Mouse (Mus musculus) E14TG2a.4 (cell line): ENCODE data around the gene Gm20388.

ENCODE experiments used
- H3K27me3 ChIP-seq: 2 replicates; pipeline ENCODE4 v1.6.1; 2014; ENCODE audit warnings: low read length, control low read depth; ENCODE audit not compliant: insufficient read depth
- H3K36me3 ChIP-seq: 2 replicates; pipeline ENCODE4 v1.6.1; 2014; ENCODE audit warnings: low read length, control low read depth; ENCODE audit not compliant: insufficient read depth
- H3K4me1 ChIP-seq: replicated peaks from 2 replicates; pipeline ENCODE4 v1.6.1; 2014; ENCODE audit warnings: low read depth, low read length, control low read depth
- H3K4me3 ChIP-seq: replicated peaks from 2 replicates; pipeline ENCODE4 v1.5.1; 2014; ENCODE audit warnings: mild to moderate bottlenecking, low read length
- H3K9me3 ChIP-seq: 2 replicates; pipeline ENCODE4 v1.6.1; 2014; ENCODE audit warnings: low read length, control low read depth
- CTCF ChIP-seq: conservative IDR thresholded peaks from 2 replicates; pipeline ENCODE4 v1.5.1; 2014; ENCODE audit warnings: low read length
- NANOG ChIP-seq: IDR thresholded peaks from 2 replicates; pipeline ENCODE4 v1.6.1; 2014; ENCODE audit warnings: borderline replicate concordance, low read length, mixed read lengths
- POU5F1 ChIP-seq: IDR thresholded peaks from 2 replicates; pipeline ENCODE4 v1.6.1; 2014; ENCODE audit warnings: low read length, borderline replicate concordance

The Gm20388 gene

GRCm38 (mm10) chr8:120737166-120737565, 826.5 kb downstream of the Gm20388 start:
- peaks cover 92% of the 10 kb centered on the region for H3K27me3 ChIP-seq
- no peaks in the 10 kb centered on the region for H3K36me3 ChIP-seq
- H3K4me1 ChIP-seq, result peaks cover 25% of the 10 kb centered on the region
- TF ChIP-seq POU5F1 (no peak), NANOG (no peak), CTCF (no peak)
- 0 out of 2 replicates have a peak overlapping the region, but pooled peaks have one; percentile 79 for H3K4me3 ChIP-seq
- H3K9me3 ChIP-seq, result no peaks in the 10 kb centered on the region

- Histone ChIP-seq H3K27me3 (peaks cover 94% of the 10 kb centered on the region), H3K36me3 (no peaks in the 10 kb centered on the region), H3K4me3 (no peak overlapping the region), H3K9me3 (no peaks in the 10 kb centered on the region), H3K4me1 (peaks cover 28% of the 10 kb centered on the region)
- no peak for TF ChIP-seq NANOG
- TF ChIP-seq POU5F1, result no peak
- no peak for TF ChIP-seq CTCF
Observed at GRCm38 (mm10) chr8:120738771-120739170, 828.1 kb downstream of the Gm20388 start.

GRCm38 (mm10) chr8:120739526-120739925, 828.9 kb downstream of the Gm20388 start:
- peaks cover 35% of the 10 kb centered on the region for H3K4me1 ChIP-seq
- H3K27me3 ChIP-seq, result peaks cover 93% of the 10 kb centered on the region
- H3K4me3 ChIP-seq, result no peak overlapping the region
- no peaks in the 10 kb centered on the region for H3K36me3 ChIP-seq
- H3K9me3 ChIP-seq, result no peaks in the 10 kb centered on the region
- TF ChIP-seq POU5F1 (no peak), NANOG (no peak), CTCF (no peak)

GRCm38 (mm10) chr8:120740579-120740978, 829.9 kb downstream of the Gm20388 start:
- H3K36me3 ChIP-seq, result no peaks in the 10 kb centered on the region
- H3K4me1 ChIP-seq, result peaks cover 40% of the 10 kb centered on the region
- no peak overlapping the region for H3K4me3 ChIP-seq
- no peaks in the 10 kb centered on the region for H3K9me3 ChIP-seq
- peaks cover 84% of the 10 kb centered on the region for H3K27me3 ChIP-seq
- TF ChIP-seq NANOG (no peak), POU5F1 (no peak)

- Histone ChIP-seq H3K4me3 (no peak overlapping the region), H3K9me3 (no peaks in the 10 kb centered on the region), H3K36me3 (no peaks in the 10 kb centered on the region), H3K4me1 (peaks cover 41% of the 10 kb centered on the region), H3K27me3 (peaks cover 80% of the 10 kb centered on the region)
- TF ChIP-seq NANOG (no peak), CTCF (no peak), POU5F1 (no peak)
Observed at GRCm38 (mm10) chr8:120741001-120741400, 830.4 kb downstream of the Gm20388 start.

GRCm38 (mm10) chr8:120741815-120742530, 831.3 kb downstream of the Gm20388 start:
- Histone ChIP-seq H3K36me3 (no peaks in the 10 kb centered on the region), H3K27me3 (peaks cover 72% of the 10 kb centered on the region), H3K4me3 (no peak overlapping the region), H3K9me3 (no peaks in the 10 kb centered on the region), H3K4me1 (peaks cover 34% of the 10 kb centered on the region)
- TF ChIP-seq NANOG (no peak), POU5F1 (no peak), CTCF (no peak)

GRCm38 (mm10) chr8:120743149-120743897, 832.7 kb downstream of the Gm20388 start:
- no peak overlapping the region for H3K4me3 ChIP-seq
- no peaks in the 10 kb centered on the region for H3K9me3 ChIP-seq
- H3K27me3 ChIP-seq, result peaks cover 66% of the 10 kb centered on the region
- no peaks in the 10 kb centered on the region for H3K36me3 ChIP-seq
- H3K4me1 ChIP-seq, result peaks cover 31% of the 10 kb centered on the region
- no peak for TF ChIP-seq NANOG

GRCm38 (mm10) chr8:120743898-120744290, 833.3 kb downstream of the Gm20388 start:
- H3K9me3 ChIP-seq, result no peaks in the 10 kb centered on the region
- TF ChIP-seq CTCF, result no peak
- no peak for TF ChIP-seq NANOG
- peaks cover 64% of the 10 kb centered on the region for H3K27me3 ChIP-seq
- H3K4me1 ChIP-seq, result peaks cover 31% of the 10 kb centered on the region
- H3K4me3 ChIP-seq, result no peak overlapping the region
- H3K36me3 ChIP-seq, result no peaks in the 10 kb centered on the region
